Mouse (Mus musculus): ENCODE data around the gene Erbb2. TPM values are rescaled to one million over a fixed set of nuclear protein-coding genes. Genes with fewer than 3 reads are reported as not detected.
A peak's percentile ranks its signal among the peaks of the same experiment; 100 is the strongest.

Erbb2 gene
- total and polyA plus RNA-seq, 3 experiments: 6.6 to 8.4 (median 6.9) TPM

DNA sequence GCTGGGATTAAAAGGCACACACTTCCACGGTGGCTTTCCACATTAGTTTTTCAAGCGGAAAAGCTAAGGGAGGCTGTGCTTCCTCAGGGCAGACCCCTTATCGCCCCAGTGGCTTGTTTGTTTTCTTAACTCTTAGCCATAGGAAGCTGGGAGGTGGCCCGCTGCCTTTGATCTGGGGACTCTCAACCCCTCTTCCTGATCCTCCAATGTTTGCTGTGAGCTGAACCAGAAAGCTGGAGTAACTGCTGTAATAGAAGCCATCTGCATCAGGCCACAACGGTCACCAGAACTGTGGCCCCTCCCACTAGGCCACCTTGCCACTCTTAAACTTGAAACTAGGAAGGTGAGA is 33.9 kb downstream of the Erbb2 start, which contains the start of gene Grb7:
TSS of gene Grb7 (plus strand) at position 182 of the 349 bp plus-strand sequence.
- H3K9ac ChIP-seq (ENCODE audit: low read depth, low read length): no peak within 1 kb of the TSS
- H3K36me3 ChIP-seq (ENCODE audit: control insufficient read depth, insufficient read depth, low read length): no peaks in the 10 kb centered on the region
- no peaks in the 10 kb centered on the region for H3K79me2 ChIP-seq (replicated peaks; ENCODE audit: control insufficient read depth, insufficient read depth, low read length)
- H3K27ac ChIP-seq: no peak within 1 kb of the TSS
- H3K27me3 ChIP-seq (ENCODE audit: control insufficient read depth, insufficient read depth, low read length): no peaks in the 10 kb centered on the region; the same call in 1 of the 2 replicates
- WGBS: 37% methylated on average over 5 of the region's 5 CpGs
- no peaks in the 10 kb centered on the region for H3K4me1 ChIP-seq (ENCODE audit: control insufficient read depth, insufficient read depth, low read length)
- intact Hi-C loops (cut with DNase I): no loop called here
- no peak for TF ChIP-seq CTCF (IDR thresholded peaks at IDR 0.05)
- TF ChIP-seq POLR2A (IDR thresholded peaks at IDR 0.05; ENCODE audit: insufficient read depth, low read depth, low read length): no peak
- no peak for TF ChIP-seq EP300 (IDR thresholded peaks at IDR 0.05; ENCODE audit: insufficient read depth, low read depth, low read length)
- H3K4me3 ChIP-seq: no peak within 1 kb of the TSS
- no peak for DNase-seq

DNA sequence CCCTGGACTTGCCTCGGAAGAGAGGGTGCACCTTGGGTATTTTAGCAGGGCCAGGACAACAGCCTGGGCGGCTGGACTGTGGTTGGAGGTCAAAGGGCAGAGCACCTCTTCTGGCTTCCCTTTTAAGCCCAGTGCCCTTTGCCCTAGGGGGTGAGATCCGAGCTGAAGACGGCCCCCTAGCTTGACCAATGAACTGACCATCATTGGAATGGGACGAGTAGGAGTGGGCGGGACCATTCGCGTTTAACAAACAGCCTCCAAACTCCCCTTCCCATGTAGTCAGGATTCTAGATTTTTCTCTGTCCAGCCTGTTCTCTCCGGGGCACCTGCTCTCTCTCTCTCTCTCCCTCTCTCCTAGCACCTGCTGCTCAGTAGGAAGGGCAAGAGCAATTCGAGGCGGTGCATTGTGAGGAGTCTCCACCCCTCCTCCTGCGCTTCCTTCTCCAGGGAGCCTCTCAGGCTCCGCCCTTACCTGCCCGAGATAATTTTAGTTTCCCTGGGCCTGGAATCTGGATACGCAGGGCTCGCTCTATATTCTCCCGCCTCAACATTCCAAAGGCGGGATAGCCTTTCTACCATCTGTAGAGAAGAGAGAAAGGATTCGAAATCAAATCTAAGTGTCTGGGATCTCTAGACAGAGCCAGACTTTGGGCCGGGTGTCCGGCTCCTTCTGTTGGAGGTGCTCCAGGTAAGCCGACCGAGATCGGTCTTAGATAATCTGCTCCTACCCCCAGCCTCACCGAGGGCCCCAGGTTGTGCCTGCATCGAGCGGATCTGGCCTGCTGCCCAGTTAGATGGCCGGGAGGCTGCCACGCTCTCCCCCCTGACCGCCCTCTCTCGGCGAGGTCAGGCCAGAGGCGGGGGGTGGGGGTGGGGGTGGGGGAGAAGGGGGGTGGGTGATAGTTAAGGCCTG is 34.5 kb downstream of the Erbb2 start:
- Histone ChIP-seq H3K27me3 (ENCODE audit: control insufficient read depth, insufficient read depth, low read length) (no peaks in the 10 kb centered on the region; the same call in 1 of the 2 replicates), H3K4me1 (ENCODE audit: control insufficient read depth, insufficient read depth, low read length) (no peaks in the 10 kb centered on the region), H3K9ac (ENCODE audit: low read depth, low read length) (no peak overlapping the region), H3K4me3 (no peak overlapping the region), H3K79me2 (replicated peaks; ENCODE audit: control insufficient read depth, insufficient read depth, low read length) (no peaks in the 10 kb centered on the region), H3K36me3 (ENCODE audit: control insufficient read depth, insufficient read depth, low read length) (no peaks in the 10 kb centered on the region), H3K27ac (no peak overlapping the region)
- WGBS: 7% methylated on average over 33 of the region's 33 CpGs
- TF ChIP-seq EP300 (IDR thresholded peaks at IDR 0.05; ENCODE audit: insufficient read depth, low read depth, low read length): no peak
- no peak for TF ChIP-seq CTCF (IDR thresholded peaks at IDR 0.05)
- TF ChIP-seq POLR2A (IDR thresholded peaks at IDR 0.05; ENCODE audit: insufficient read depth, low read depth, low read length): no peak
- intact Hi-C loops (cut with DNase I): no loop called here
- no peak for DNase-seq

DNA sequence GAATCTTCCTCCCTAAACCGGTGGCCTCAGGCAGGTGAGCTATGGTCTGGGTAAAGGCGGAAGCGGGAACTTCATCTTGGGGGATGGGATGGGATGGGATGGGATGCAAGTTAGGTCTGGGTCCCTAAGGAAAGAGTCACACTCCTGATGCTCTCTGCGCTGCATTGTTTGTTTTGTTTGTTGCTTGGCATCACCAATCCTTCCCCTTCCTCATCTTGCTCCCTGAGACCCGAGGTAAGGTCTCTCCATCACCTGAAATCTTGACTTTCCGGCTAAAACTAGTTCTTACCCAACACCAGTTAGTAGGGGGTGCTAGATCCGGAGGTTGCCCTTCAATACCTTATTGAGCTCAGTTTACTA is 35.2 kb downstream of the Erbb2 start:
- Histone ChIP-seq H3K4me3 (no peak overlapping the region), H3K79me2 (replicated peaks; ENCODE audit: control insufficient read depth, insufficient read depth, low read length) (no peaks in the 10 kb centered on the region), H3K9ac (ENCODE audit: low read depth, low read length) (no peak overlapping the region), H3K27me3 (ENCODE audit: control insufficient read depth, insufficient read depth, low read length) (no peaks in the 10 kb centered on the region; the same call in 1 of the 2 replicates), H3K36me3 (ENCODE audit: control insufficient read depth, insufficient read depth, low read length) (no peaks in the 10 kb centered on the region), H3K4me1 (ENCODE audit: control insufficient read depth, insufficient read depth, low read length) (no peaks in the 10 kb centered on the region), H3K27ac (no peak overlapping the region)
- intact Hi-C loops (cut with DNase I): no loop called here
- TF ChIP-seq CTCF (IDR thresholded peaks at IDR 0.05) (no peak), POLR2A (IDR thresholded peaks at IDR 0.05; ENCODE audit: insufficient read depth, low read depth, low read length) (no peak), EP300 (IDR thresholded peaks at IDR 0.05; ENCODE audit: insufficient read depth, low read depth, low read length) (no peak)
- DNase-seq: no peak
- WGBS: 30% methylated on average over 7 of the region's 7 CpGs

DNA sequence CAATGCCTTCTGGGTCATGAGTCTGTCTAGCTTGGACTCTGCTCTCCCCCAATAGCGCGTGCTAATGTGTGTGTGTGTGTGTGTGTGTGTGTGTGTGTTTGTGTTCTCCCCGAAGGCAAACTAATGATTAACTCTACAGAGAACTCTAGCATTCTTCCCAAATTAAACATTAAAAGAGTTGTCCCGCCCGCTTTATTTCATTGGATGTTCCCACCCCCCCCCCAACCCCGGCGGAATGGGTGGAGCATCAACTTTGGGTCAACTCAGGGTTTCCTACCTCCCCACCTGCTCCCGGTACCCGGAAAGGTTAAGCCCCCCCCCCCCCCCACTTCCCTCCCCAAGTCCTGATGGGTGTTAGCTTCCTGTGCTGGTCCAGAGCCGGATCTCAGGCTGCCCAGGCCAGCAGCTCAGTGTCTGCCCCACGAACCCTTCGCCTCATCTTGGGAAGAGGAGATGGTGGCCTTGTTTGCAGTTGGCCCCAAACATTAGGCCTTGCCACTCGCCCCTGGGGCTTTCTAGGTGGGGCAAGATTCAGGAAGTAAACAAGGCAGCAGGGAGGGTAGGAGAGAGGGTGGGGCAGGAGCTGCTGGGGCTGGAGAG is 36.0 kb downstream of the Erbb2 start:
- Histone ChIP-seq H3K9ac (ENCODE audit: low read depth, low read length) (no peak overlapping the region), H3K4me3 (no peak overlapping the region), H3K4me1 (ENCODE audit: control insufficient read depth, insufficient read depth, low read length) (no peaks in the 10 kb centered on the region), H3K79me2 (replicated peaks; ENCODE audit: control insufficient read depth, insufficient read depth, low read length) (no peaks in the 10 kb centered on the region), H3K27me3 (ENCODE audit: control insufficient read depth, insufficient read depth, low read length) (no peaks in the 10 kb centered on the region; the same call in 1 of the 2 replicates), H3K36me3 (ENCODE audit: control insufficient read depth, insufficient read depth, low read length) (no peaks in the 10 kb centered on the region), H3K27ac (0 out of 2 replicates have a peak overlapping the region, but pooled peaks have one; percentile 31)
- intact Hi-C loops (cut with DNase I): no loop called here
- WGBS: 53% methylated on average over 13 of the region's 13 CpGs
- TF ChIP-seq EP300 (IDR thresholded peaks at IDR 0.05; ENCODE audit: insufficient read depth, low read depth, low read length): no peak
- no peak for TF ChIP-seq CTCF (IDR thresholded peaks at IDR 0.05)
- no peak for TF ChIP-seq POLR2A (IDR thresholded peaks at IDR 0.05; ENCODE audit: insufficient read depth, low read depth, low read length)
- no peak for DNase-seq

DNA sequence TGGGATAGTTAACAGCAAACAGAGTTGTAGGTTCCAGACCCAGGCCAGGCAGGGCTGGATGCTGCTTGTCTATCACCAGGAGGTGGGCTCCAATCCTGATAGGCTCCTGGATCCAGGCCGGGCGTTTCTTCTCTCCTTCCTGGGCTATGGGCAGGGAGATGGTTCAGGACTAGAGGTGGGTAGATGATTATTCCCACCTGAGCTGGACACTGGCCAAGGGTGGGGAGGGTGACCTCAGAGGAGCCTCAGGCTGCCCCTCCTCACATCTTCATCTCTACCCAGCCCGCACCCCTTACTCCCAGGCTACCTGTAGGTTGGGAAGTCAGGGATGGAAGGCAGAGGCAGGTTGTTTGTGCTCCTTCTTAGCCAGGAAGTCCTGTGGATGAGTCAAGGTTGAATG is 37.1 kb downstream of the Erbb2 start:
- whole genome bisulfite sequencing: 91% methylated on average over 3 of the region's 3 CpGs
- Histone ChIP-seq H3K27me3 (ENCODE audit: control insufficient read depth, insufficient read depth, low read length) (no peaks in the 10 kb centered on the region; the same call in 1 of the 2 replicates), H3K9ac (ENCODE audit: low read depth, low read length) (no peak overlapping the region), H3K36me3 (ENCODE audit: control insufficient read depth, insufficient read depth, low read length) (no peaks in the 10 kb centered on the region), H3K79me2 (replicated peaks; ENCODE audit: control insufficient read depth, insufficient read depth, low read length) (no peaks in the 10 kb centered on the region), H3K27ac (no peak overlapping the region), H3K4me1 (ENCODE audit: control insufficient read depth, insufficient read depth, low read length) (no peaks in the 10 kb centered on the region), H3K4me3 (no peak overlapping the region)
- intact Hi-C loops (cut with DNase I): no loop called here
- TF ChIP-seq POLR2A (IDR thresholded peaks at IDR 0.05; ENCODE audit: insufficient read depth, low read depth, low read length) (no peak), CTCF (IDR thresholded peaks at IDR 0.05) (no peak), EP300 (IDR thresholded peaks at IDR 0.05; ENCODE audit: insufficient read depth, low read depth, low read length) (no peak)
- no peak for DNase-seq
